Mouse (Mus musculus): ENCODE measurements around the gene Mobp. TPM values are rescaled to one million over a fixed set of nuclear protein-coding genes. Genes with fewer than 3 reads are reported as not detected.

The Mobp gene
- total and polyA plus RNA-seq, 3 experiments, result 0.17 TPM; not detected in 2

DNA sequence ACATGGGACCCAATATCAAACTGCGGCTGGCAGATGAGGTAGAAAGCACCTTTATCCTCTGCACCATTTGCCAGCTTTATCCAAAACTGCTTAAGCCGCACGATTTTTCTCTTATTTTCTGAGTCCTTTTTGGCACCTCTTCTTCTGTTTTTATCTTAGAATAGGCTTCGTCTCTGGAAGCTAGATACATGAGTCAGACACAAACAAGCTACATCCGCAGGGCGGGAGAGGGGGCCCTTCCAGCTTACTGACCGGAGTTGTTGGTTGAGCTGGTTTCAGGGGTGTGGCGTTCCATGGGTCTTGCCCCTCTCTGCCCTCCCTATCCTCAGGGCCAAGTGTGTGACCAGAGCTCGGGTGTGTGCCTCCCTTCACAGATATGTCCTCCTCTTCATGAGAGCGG lies 29.3 kb downstream of the Mobp start:
- Histone ChIP-seq H3K4me1 (ENCODE audit: control insufficient read depth in 1 of 2, insufficient read depth in 2 of 2) (peaks cover 6 to 7% of the 10 kb centered on the region in 2 experiments; a peak in 3 of 4 replicates), H3K4me3 (replicated peaks in 1 of 3; ENCODE audit: low read depth in 2 of 3, low read length in 2 of 3, poor library complexity in 1 of 3) (no peak overlapping the region), H3K36me3 (replicated peaks in 1 of 2; ENCODE audit: control insufficient read depth in 1 of 2, insufficient read depth in 1 of 2, low read length in 1 of 2) (no peaks in the 10 kb centered on the region), H3K9ac (ENCODE audit: insufficient read depth, low read depth) (no peak overlapping the region), H3K9me3 (replicated peaks; ENCODE audit: low read length) (no peaks in the 10 kb centered on the region), H3K79me2 (replicated peaks; ENCODE audit: control insufficient read depth, extremely low read depth, insufficient read depth, poor library complexity, severe bottlenecking) (no peaks in the 10 kb centered on the region), H3K27ac (ENCODE audit: insufficient read depth, low read depth) (no peak overlapping the region), H3K27me3 (replicated peaks) (peaks cover 1% of the 10 kb centered on the region), H3K4me2 (ENCODE audit: insufficient read depth, low read depth, poor library complexity, severe bottlenecking) (peak overlapping the region; percentile 87; the same call in 1 of the 2 replicates)
- no peak for TF ChIP-seq JUND (conservative IDR thresholded peaks at IDR 0.05; ENCODE audit: low read depth, low read length)
- TF ChIP-seq MAZ (IDR thresholded peaks at IDR 0.05; ENCODE audit: low read depth, low read length), result no peak
- TF ChIP-seq MYC (IDR thresholded peaks at IDR 0.05; ENCODE audit: low read depth, low read length), result no peak
- TF ChIP-seq CTCF (conservative IDR thresholded peaks at IDR 0.05 in 1 of 2, IDR thresholded peaks at IDR 0.05 in 1 of 2; ENCODE audit: low read depth in 2 of 2, low read length in 2 of 2), result no peak
- TF ChIP-seq USF2 (conservative IDR thresholded peaks at IDR 0.05; ENCODE audit: low read depth, low read length), result no peak
- TF ChIP-seq MEF2A (IDR thresholded peaks at IDR 0.05; ENCODE audit: borderline replicate concordance, low read depth, low read length), result no peak
- no peak for TF ChIP-seq NELFE (IDR thresholded peaks at IDR 0.05; ENCODE audit: low read depth, low read length)
- TF ChIP-seq UBTF (IDR thresholded peaks at IDR 0.05; ENCODE audit: low read depth, low read length), result no peak
- in situ Hi-C loops (cut with MboI; ENCODE audit: low pct_ligation_motif_present, low pct_unique_long_range_greater_than_20kb, low sequenced_read_pairs) (no loop called here), dilution Hi-C loops (cut with MboI; ENCODE audit: extremely low pct_ligation_motif_present, extremely low pct_unique_long_range_greater_than_20kb, low sequenced_read_pairs) (no loop called here)
- no peak for DNase-seq (ENCODE audit: extremely low read depth)

DNA sequence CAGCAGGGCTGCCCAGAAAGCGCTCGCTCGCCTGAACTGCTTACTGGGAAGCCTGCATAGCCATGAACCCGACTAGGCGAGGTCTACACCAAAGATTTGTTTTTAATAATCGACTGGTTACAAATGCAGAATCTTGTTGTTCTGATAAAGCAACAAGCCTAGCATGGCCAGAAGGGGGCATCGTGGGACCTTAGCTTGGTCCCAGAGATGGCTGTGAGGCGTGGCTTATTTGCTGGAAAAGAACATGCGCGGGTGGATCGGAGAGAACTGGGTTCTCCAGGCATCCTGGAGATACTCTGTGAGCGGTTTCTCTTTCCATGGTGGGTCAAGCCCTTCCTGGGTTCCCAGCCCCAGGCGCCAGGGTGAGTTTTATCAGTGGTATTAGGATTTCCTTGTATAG lies 35.0 kb downstream of the Mobp start:
- in situ Hi-C loops (cut with MboI; ENCODE audit: low pct_ligation_motif_present, low pct_unique_long_range_greater_than_20kb, low sequenced_read_pairs) (no loop called here), dilution Hi-C loops (cut with MboI; ENCODE audit: extremely low pct_ligation_motif_present, extremely low pct_unique_long_range_greater_than_20kb, low sequenced_read_pairs) (no loop called here)
- Histone ChIP-seq H3K4me3 (replicated peaks in 1 of 3; ENCODE audit: low read depth in 2 of 3, low read length in 2 of 3, poor library complexity in 1 of 3) (no peak overlapping the region), H3K4me2 (ENCODE audit: insufficient read depth, low read depth, poor library complexity, severe bottlenecking) (0 out of 2 replicates have a peak overlapping the region, but pooled peaks have one; percentile 25), H3K4me1 (ENCODE audit: control insufficient read depth in 1 of 2, insufficient read depth in 2 of 2) (no peaks in the 10 kb centered on the region; a peak in 1 of 4 replicates), H3K36me3 (replicated peaks in 1 of 2; ENCODE audit: control insufficient read depth in 1 of 2, insufficient read depth in 1 of 2, low read length in 1 of 2) (no peaks in the 10 kb centered on the region), H3K79me2 (replicated peaks; ENCODE audit: control insufficient read depth, extremely low read depth, insufficient read depth, poor library complexity, severe bottlenecking) (no peaks in the 10 kb centered on the region), H3K27me3 (replicated peaks) (peaks cover 13% of the 10 kb centered on the region), H3K9me3 (replicated peaks; ENCODE audit: low read length) (no peaks in the 10 kb centered on the region), H3K27ac (ENCODE audit: insufficient read depth, low read depth) (no peak overlapping the region), H3K9ac (ENCODE audit: insufficient read depth, low read depth) (no peak overlapping the region)
- DNase-seq (ENCODE audit: extremely low read depth), result peak; percentile 42
- peak in 1 of 2 experiments; percentile 70; a peak in 2 of 4 replicates for TF ChIP-seq CTCF (conservative IDR thresholded peaks at IDR 0.05 in 1 of 2, IDR thresholded peaks at IDR 0.05 in 1 of 2; ENCODE audit: low read depth in 2 of 2, low read length in 2 of 2)
- TF ChIP-seq MEF2A (IDR thresholded peaks at IDR 0.05; ENCODE audit: borderline replicate concordance, low read depth, low read length), result no peak
- TF ChIP-seq SMC3 (IDR thresholded peaks at IDR 0.05; ENCODE audit: low read depth, low read length), result peak; percentile 42
- TF ChIP-seq RAD21 (IDR thresholded peaks at IDR 0.05; ENCODE audit: low read depth, low read length), result peak; percentile 53
- TF ChIP-seq NRF1 (IDR thresholded peaks at IDR 0.05; ENCODE audit: low read depth, low read length), result peak; percentile 66

DNA sequence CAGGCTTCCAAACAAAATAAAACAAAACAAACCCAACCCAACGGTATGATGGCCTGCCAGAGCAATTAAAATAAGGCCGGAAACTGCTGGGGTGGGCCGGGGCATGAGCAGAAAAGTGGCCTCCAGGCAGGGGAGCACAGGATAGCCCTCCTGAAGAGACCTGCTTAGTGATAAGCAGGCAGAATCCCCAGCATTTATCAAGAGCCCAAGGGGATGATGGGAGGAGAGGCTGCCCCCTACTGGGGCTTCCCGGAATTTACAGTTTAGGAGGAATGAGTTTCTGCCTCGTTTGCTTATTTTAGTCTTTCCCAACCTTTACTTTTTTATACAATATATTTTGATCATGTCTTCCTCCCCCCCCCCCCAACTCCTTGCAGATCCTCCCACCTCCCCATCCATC lies 37.3 kb downstream of the Mobp start:
- peak; percentile 24 for DNase-seq (ENCODE audit: extremely low read depth)
- Histone ChIP-seq H3K36me3 (replicated peaks in 1 of 2; ENCODE audit: control insufficient read depth in 1 of 2, insufficient read depth in 1 of 2, low read length in 1 of 2) (no peaks in the 10 kb centered on the region), H3K4me3 (replicated peaks in 1 of 3; ENCODE audit: low read depth in 2 of 3, low read length in 2 of 3, poor library complexity in 1 of 3) (no peak overlapping the region), H3K4me2 (ENCODE audit: insufficient read depth, low read depth, poor library complexity, severe bottlenecking) (no peak overlapping the region), H3K27me3 (replicated peaks) (peaks cover 24% of the 10 kb centered on the region), H3K9me3 (replicated peaks; ENCODE audit: low read length) (no peaks in the 10 kb centered on the region), H3K27ac (ENCODE audit: insufficient read depth, low read depth) (no peak overlapping the region), H3K9ac (ENCODE audit: insufficient read depth, low read depth) (no peak overlapping the region), H3K4me1 (ENCODE audit: control insufficient read depth in 1 of 2, insufficient read depth in 2 of 2) (peaks cover 0 to 4% of the 10 kb centered on the region in 2 experiments; a peak in 3 of 4 replicates), H3K79me2 (replicated peaks; ENCODE audit: control insufficient read depth, extremely low read depth, insufficient read depth, poor library complexity, severe bottlenecking) (no peaks in the 10 kb centered on the region)
- in situ Hi-C loops (cut with MboI; ENCODE audit: low pct_ligation_motif_present, low pct_unique_long_range_greater_than_20kb, low sequenced_read_pairs), result no loop called here
- dilution Hi-C loops (cut with MboI; ENCODE audit: extremely low pct_ligation_motif_present, extremely low pct_unique_long_range_greater_than_20kb, low sequenced_read_pairs), result no loop called here
- TF ChIP-seq POLR2AphosphoS2 (IDR thresholded peaks at IDR 0.05; ENCODE audit: low read depth, low read length), result no peak
- TF ChIP-seq NRF1 (IDR thresholded peaks at IDR 0.05; ENCODE audit: low read depth, low read length), result no peak
- peak; percentile 62 to 64 for TF ChIP-seq CTCF (conservative IDR thresholded peaks at IDR 0.05 in 1 of 2, IDR thresholded peaks at IDR 0.05 in 1 of 2; ENCODE audit: low read depth in 2 of 2, low read length in 2 of 2)
- no peak for TF ChIP-seq MAFK (IDR thresholded peaks at IDR 0.05; ENCODE audit: insufficient replicate concordance, low read length)
- no peak for TF ChIP-seq MAZ (IDR thresholded peaks at IDR 0.05; ENCODE audit: low read depth, low read length)
- TF ChIP-seq SMC3 (IDR thresholded peaks at IDR 0.05; ENCODE audit: low read depth, low read length), result peak; percentile 33
- no peak for TF ChIP-seq JUND (conservative IDR thresholded peaks at IDR 0.05; ENCODE audit: low read depth, low read length)
- no peak for TF ChIP-seq ZC3H11A (IDR thresholded peaks at IDR 0.05; ENCODE audit: low read depth, low read length)
- TF ChIP-seq CHD1 (IDR thresholded peaks at IDR 0.05; ENCODE audit: low read depth, low read length), result no peak

All from CH12.LX (cell line).